Mouse (Mus musculus): ENCODE results near the gene Itga1. TPM values are rescaled to one million over a fixed set of nuclear protein-coding genes. Genes with fewer than 3 reads are reported as not detected.

The Itga1 gene
- polyA plus RNA-seq, 1 experiment from 2014 or later, result 21.0 TPM

DNA sequence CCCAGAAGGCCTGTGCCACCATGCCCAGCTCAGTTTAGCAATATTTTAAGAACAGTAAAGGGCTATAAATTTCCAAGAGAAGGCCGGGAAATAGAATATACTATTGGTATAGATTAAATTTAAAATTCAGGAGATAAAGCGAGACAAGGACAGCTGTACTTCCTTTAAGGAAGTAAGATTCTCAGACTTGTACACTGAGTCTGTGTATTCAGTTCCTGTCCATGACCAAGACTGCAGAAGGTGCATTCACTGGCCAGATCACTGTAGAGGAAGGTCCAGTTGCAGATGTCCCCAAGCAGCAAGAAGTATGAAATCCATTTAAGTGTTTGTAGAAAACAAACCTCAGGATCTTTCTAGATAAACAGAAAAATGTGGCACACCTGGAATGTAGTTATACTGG, 28.3 kb upstream of the Itga1 start:
- 78% methylated on average over 2 of the region's 2 CpGs for WGBS
- Histone ChIP-seq H3K27ac (ENCODE audit: low read depth, low read length) (no peak overlapping the region), H3K4me3 (ENCODE audit: low read length) (no peak overlapping the region)

DNA sequence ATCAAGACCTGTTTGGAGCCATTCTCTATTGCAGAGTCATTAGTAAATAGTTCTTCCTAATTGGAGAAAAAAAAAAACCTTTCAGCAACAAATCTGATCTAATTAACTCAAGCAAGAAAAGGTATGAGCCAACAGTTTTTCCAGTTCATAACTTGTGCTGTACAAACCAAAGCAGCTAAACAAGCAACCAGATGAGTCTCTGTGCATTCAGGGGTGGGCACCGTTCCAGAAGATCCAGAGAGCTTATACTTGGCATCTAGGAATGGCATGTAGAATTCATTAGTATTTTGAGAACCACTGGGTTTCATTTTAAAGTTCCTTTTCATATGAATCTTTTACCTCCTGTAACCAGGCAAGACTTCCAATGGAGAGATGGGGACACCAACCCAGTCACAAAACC, 26.1 kb upstream of the Itga1 start:
- Histone ChIP-seq H3K4me1 (ENCODE audit: control insufficient read depth, insufficient read depth, low read length) (peaks cover 3% of the 10 kb centered on the region; the same call in 1 of the 2 replicates), H3K36me3 (ENCODE audit: control insufficient read depth, insufficient read depth, low read length) (no peaks in the 10 kb centered on the region), H3K4me3 (ENCODE audit: low read length) (no peak overlapping the region), H3K4me2 (replicated peaks; ENCODE audit: low read depth, low read length) (no peak overlapping the region), H3K27me3 (ENCODE audit: control insufficient read depth, insufficient read depth, low read length) (no peaks in the 10 kb centered on the region), H3K27ac (ENCODE audit: low read depth, low read length) (no peak overlapping the region), H3K9me3 (ENCODE audit: control insufficient read depth, low read length) (no peaks in the 10 kb centered on the region), H3K9ac (ENCODE audit: low read depth, low read length) (no peak overlapping the region)
- WGBS, result 85% methylated on average over 1 of the region's 1 CpGs
- ATAC-seq (ENCODE audit: low FRiP score, low TSS enrichment), result no peak

More for the DNA sequence above, 28.3 kb upstream of the Itga1 start:
- H3K4me2 ChIP-seq (replicated peaks; ENCODE audit: low read depth, low read length), result no peak overlapping the region
- no peak for ATAC-seq (ENCODE audit: low FRiP score, low TSS enrichment)
- H3K36me3 ChIP-seq (ENCODE audit: control insufficient read depth, insufficient read depth, low read length), result no peaks in the 10 kb centered on the region
- H3K4me1 ChIP-seq (ENCODE audit: control insufficient read depth, insufficient read depth, low read length), result peaks cover 3% of the 10 kb centered on the region; the same call in 1 of the 2 replicates
- no peaks in the 10 kb centered on the region for H3K27me3 ChIP-seq (ENCODE audit: control insufficient read depth, insufficient read depth, low read length)
- no peaks in the 10 kb centered on the region for H3K9me3 ChIP-seq (ENCODE audit: control insufficient read depth, low read length)
- H3K9ac ChIP-seq (ENCODE audit: low read depth, low read length), result no peak overlapping the region

- H3K27ac ChIP-seq (ENCODE audit: low read depth, low read length), result no peak overlapping the region
- no peak for ATAC-seq (ENCODE audit: low FRiP score, low TSS enrichment)
- no peak overlapping the region for H3K4me2 ChIP-seq (replicated peaks; ENCODE audit: low read depth, low read length)
- no peaks in the 10 kb centered on the region for H3K36me3 ChIP-seq (ENCODE audit: control insufficient read depth, insufficient read depth, low read length)
- no peak overlapping the region for H3K9ac ChIP-seq (ENCODE audit: low read depth, low read length)
- WGBS, result 88% methylated on average over 2 of the region's 2 CpGs
- H3K4me3 ChIP-seq (ENCODE audit: low read length), result no peak overlapping the region
- H3K9me3 ChIP-seq (ENCODE audit: control insufficient read depth, low read length), result no peaks in the 10 kb centered on the region
- peaks cover 3% of the 10 kb centered on the region; the same call in 1 of the 2 replicates for H3K4me1 ChIP-seq (ENCODE audit: control insufficient read depth, insufficient read depth, low read length)
- H3K27me3 ChIP-seq (ENCODE audit: control insufficient read depth, insufficient read depth, low read length), result no peaks in the 10 kb centered on the region
Measured at GRCm38 (mm10) chr13:115126534-115126933, 24.8 kb upstream of the Itga1 start.

GRCm38 (mm10) chr13:115125130-115125529, 23.4 kb upstream of the Itga1 start:
- no peak for ATAC-seq (ENCODE audit: low FRiP score, low TSS enrichment)
- Histone ChIP-seq H3K4me1 (ENCODE audit: control insufficient read depth, insufficient read depth, low read length) (no peaks in the 10 kb centered on the region), H3K9ac (ENCODE audit: low read depth, low read length) (no peak overlapping the region), H3K36me3 (ENCODE audit: control insufficient read depth, insufficient read depth, low read length) (no peaks in the 10 kb centered on the region), H3K4me3 (ENCODE audit: low read length) (no peak overlapping the region), H3K4me2 (replicated peaks; ENCODE audit: low read depth, low read length) (no peak overlapping the region), H3K27me3 (ENCODE audit: control insufficient read depth, insufficient read depth, low read length) (no peaks in the 10 kb centered on the region), H3K9me3 (ENCODE audit: control insufficient read depth, low read length) (no peaks in the 10 kb centered on the region), H3K27ac (ENCODE audit: low read depth, low read length) (no peak overlapping the region)
- WGBS, result 92% methylated on average over 4 of the region's 4 CpGs

- no peaks in the 10 kb centered on the region for H3K27me3 ChIP-seq (ENCODE audit: control insufficient read depth, insufficient read depth, low read length)
- no peak for ATAC-seq (ENCODE audit: low FRiP score, low TSS enrichment)
- H3K9me3 ChIP-seq (ENCODE audit: control insufficient read depth, low read length), result no peaks in the 10 kb centered on the region
- no peak overlapping the region for H3K4me3 ChIP-seq (ENCODE audit: low read length)
- H3K27ac ChIP-seq (ENCODE audit: low read depth, low read length), result no peak overlapping the region
- WGBS, result 84% methylated on average over 1 of the region's 1 CpGs
- H3K9ac ChIP-seq (ENCODE audit: low read depth, low read length), result no peak overlapping the region
- no peaks in the 10 kb centered on the region for H3K4me1 ChIP-seq (ENCODE audit: control insufficient read depth, insufficient read depth, low read length)
- H3K36me3 ChIP-seq (ENCODE audit: control insufficient read depth, insufficient read depth, low read length), result no peaks in the 10 kb centered on the region
- no peak overlapping the region for H3K4me2 ChIP-seq (replicated peaks; ENCODE audit: low read depth, low read length)
Measured at GRCm38 (mm10) chr13:115124521-115124920, 22.8 kb upstream of the Itga1 start.

DNA sequence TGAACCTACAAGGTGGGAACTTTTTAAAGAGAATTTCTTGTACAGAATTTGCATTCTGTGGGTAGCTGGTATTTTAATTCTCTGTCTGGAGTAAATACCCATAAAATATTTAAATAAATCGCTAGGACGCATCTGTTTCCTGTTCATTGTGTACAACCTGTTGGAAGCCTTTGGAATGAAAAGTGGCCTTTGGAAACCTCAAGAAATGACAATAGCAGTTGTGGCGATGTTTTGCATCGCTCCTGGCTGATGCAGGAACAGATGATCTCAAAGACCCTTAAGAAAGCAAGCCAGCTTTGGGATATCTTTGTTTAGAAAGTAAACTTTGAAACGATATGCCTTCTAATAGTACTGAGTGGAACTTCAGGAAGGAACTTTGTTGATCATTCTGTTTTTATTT, 17.0 kb upstream of the Itga1 start:
- 76% methylated on average over 5 of the region's 5 CpGs for WGBS
- H3K36me3 ChIP-seq (ENCODE audit: control insufficient read depth, insufficient read depth, low read length), result no peaks in the 10 kb centered on the region

DNA sequence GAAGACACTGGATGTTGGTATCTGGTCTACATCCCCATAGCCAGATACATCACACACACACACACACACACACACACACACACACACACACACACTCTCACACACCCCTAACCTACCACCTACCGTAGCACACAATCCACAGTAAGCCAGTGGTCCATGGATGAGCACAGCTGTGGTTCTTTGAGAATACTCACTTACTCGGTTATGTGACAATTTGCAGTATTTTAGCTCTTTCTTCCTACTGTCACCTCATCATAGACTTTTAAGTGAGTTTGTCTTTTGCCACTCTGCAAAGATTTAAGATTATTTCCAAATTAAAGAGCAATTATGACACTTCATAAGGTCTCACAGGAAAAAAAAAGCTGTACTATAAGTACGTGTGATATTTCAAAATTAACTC, 16.4 kb upstream of the Itga1 start:
- no peak overlapping the region for H3K9ac ChIP-seq (ENCODE audit: low read depth, low read length)
- no peaks in the 10 kb centered on the region for H3K9me3 ChIP-seq (ENCODE audit: control insufficient read depth, low read length)
- 87% methylated on average over 3 of the region's 3 CpGs for WGBS
- ATAC-seq (ENCODE audit: low FRiP score, low TSS enrichment), result no peak
- no peaks in the 10 kb centered on the region for H3K27me3 ChIP-seq (ENCODE audit: control insufficient read depth, insufficient read depth, low read length)
- no peak overlapping the region for H3K27ac ChIP-seq (ENCODE audit: low read depth, low read length)
- H3K36me3 ChIP-seq (ENCODE audit: control insufficient read depth, insufficient read depth, low read length), result no peaks in the 10 kb centered on the region
- H3K4me3 ChIP-seq (ENCODE audit: low read length), result no peak overlapping the region
- H3K4me1 ChIP-seq (ENCODE audit: control insufficient read depth, insufficient read depth, low read length), result no peaks in the 10 kb centered on the region
- H3K4me2 ChIP-seq (replicated peaks; ENCODE audit: low read depth, low read length), result no peak overlapping the region

More for the DNA sequence above, 17.0 kb upstream of the Itga1 start:
- Histone ChIP-seq H3K4me2 (replicated peaks; ENCODE audit: low read depth, low read length) (no peak overlapping the region), H3K9me3 (ENCODE audit: control insufficient read depth, low read length) (no peaks in the 10 kb centered on the region), H3K4me3 (ENCODE audit: low read length) (no peak overlapping the region), H3K4me1 (ENCODE audit: control insufficient read depth, insufficient read depth, low read length) (no peaks in the 10 kb centered on the region), H3K27ac (ENCODE audit: low read depth, low read length) (no peak overlapping the region), H3K27me3 (ENCODE audit: control insufficient read depth, insufficient read depth, low read length) (no peaks in the 10 kb centered on the region), H3K9ac (ENCODE audit: low read depth, low read length) (no peak overlapping the region)
- ATAC-seq (ENCODE audit: low FRiP score, low TSS enrichment), result no peak

- Histone ChIP-seq H3K27me3 (ENCODE audit: control insufficient read depth, insufficient read depth, low read length) (no peaks in the 10 kb centered on the region), H3K4me3 (ENCODE audit: low read length) (no peak overlapping the region), H3K9me3 (ENCODE audit: control insufficient read depth, low read length) (no peaks in the 10 kb centered on the region), H3K36me3 (ENCODE audit: control insufficient read depth, insufficient read depth, low read length) (no peaks in the 10 kb centered on the region), H3K4me1 (ENCODE audit: control insufficient read depth, insufficient read depth, low read length) (no peaks in the 10 kb centered on the region), H3K4me2 (replicated peaks; ENCODE audit: low read depth, low read length) (no peak overlapping the region), H3K9ac (ENCODE audit: low read depth, low read length) (no peak overlapping the region), H3K27ac (ENCODE audit: low read depth, low read length) (no peak overlapping the region)
- WGBS, result 83% methylated on average over 3 of the region's 3 CpGs
- ATAC-seq (ENCODE audit: low FRiP score, low TSS enrichment), result no peak
Measured at GRCm38 (mm10) chr13:115116930-115117621, 15.3 kb upstream of the Itga1 start.

DNA sequence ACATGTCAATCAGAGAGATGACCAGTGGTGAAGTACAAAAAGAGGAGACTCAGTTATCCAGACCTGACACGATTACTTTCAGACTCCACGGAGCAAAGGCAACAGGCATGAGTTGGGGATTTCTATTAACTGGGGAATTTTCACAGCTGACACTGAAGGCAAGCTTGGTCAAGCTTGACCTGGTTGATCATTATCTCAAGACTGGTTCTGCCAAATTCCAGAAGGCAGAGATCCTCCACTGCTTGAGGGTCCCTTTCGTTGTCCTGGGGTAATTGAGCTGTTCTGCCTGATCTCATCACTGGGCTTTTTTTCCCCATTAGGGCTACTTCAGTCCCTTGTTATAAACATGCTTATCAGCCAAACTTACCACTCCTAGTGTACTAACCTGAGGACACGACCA, 7.9 kb upstream of the Itga1 start:
- H3K4me2 ChIP-seq (replicated peaks; ENCODE audit: low read depth, low read length), result no peak overlapping the region
- H3K27ac ChIP-seq (ENCODE audit: low read depth, low read length), result no peak overlapping the region; the same call in 1 of the 2 replicates
- no peaks in the 10 kb centered on the region for H3K4me1 ChIP-seq (ENCODE audit: control insufficient read depth, insufficient read depth, low read length)
- 60% methylated on average over 4 of the region's 4 CpGs for WGBS
- no peaks in the 10 kb centered on the region for H3K9me3 ChIP-seq (ENCODE audit: control insufficient read depth, low read length)
- no peaks in the 10 kb centered on the region for H3K36me3 ChIP-seq (ENCODE audit: control insufficient read depth, insufficient read depth, low read length)
- H3K27me3 ChIP-seq (ENCODE audit: control insufficient read depth, insufficient read depth, low read length), result no peaks in the 10 kb centered on the region
- ATAC-seq (ENCODE audit: low FRiP score, low TSS enrichment), result peak; percentile 73; the same call in 1 of the 2 replicates
- H3K4me3 ChIP-seq (ENCODE audit: low read length), result no peak overlapping the region
- H3K9ac ChIP-seq (ENCODE audit: low read depth, low read length), result no peak overlapping the region
